Mouse (Mus musculus) limb, embryonic 10.5 days (tissue): Measurements from ENCODE around the gene Smpdl3a. TPM values are rescaled to one million over a fixed set of nuclear protein-coding genes. Genes with fewer than 3 reads are reported as not detected.

Source experiments
- DNase-seq: peaks from one replicate; pipeline ENCODE4 v3.0.0-alpha.2; 2017; ENCODE audit warnings: low spot score
- H3K27ac ChIP-seq: fragments of 300-500 bp; sonication (generic); 2 replicates; pipeline ENCODE4 v1.5.1; 2016; ENCODE audit warnings: mild to moderate bottlenecking
- H3K27me3 ChIP-seq: fragments of 300-500 bp; sonication (generic); 2 replicates; pipeline ENCODE4 v1.6.1; 2016; ENCODE audit warnings: low read depth, mild to moderate bottlenecking; ENCODE audit not compliant: poor library complexity, severe bottlenecking
- H3K36me3 ChIP-seq: fragments of 300-500 bp; sonication (generic); 2 replicates; pipeline ENCODE4 v1.6.1; 2016; ENCODE audit warnings: mild to moderate bottlenecking, moderate library complexity
- H3K4me1 ChIP-seq: fragments of 300-500 bp; sonication (generic); 2 replicates; pipeline ENCODE4 v1.6.1; 2016
- H3K4me3 ChIP-seq: fragments of 300-500 bp; sonication (generic); 2 replicates; pipeline ENCODE4 v1.5.1; 2016; ENCODE audit warnings: mild to moderate bottlenecking, moderate library complexity
- H3K9me3 ChIP-seq: fragments of 300-500 bp; sonication (generic); replicated peaks from 2 replicates; pipeline ENCODE4 v1.6.1; 2016; ENCODE audit warnings: mild to moderate bottlenecking
- WGBS: fragments of 180-500 bp; shearing (Covaris S2); methylation state at CpG from one replicate; pipeline ENCODE4 v1.1.7; 2016; 5-methylcytosine and 5-hydroxymethylcytosine counted together
- polyA plus RNA-seq: library from polyadenylated mRNA; unstranded; fragments of >200 nt; fragmentation: Nextera tagmentation; extraction: Ambion mirVana; gene quantifications from 2 replicates; pipeline ENCODE4 v1.2.1, GENCODE M21; 2016

The Smpdl3a gene
- polyA plus RNA-seq, 1 experiment from 2014 or later, result 5.1 TPM

- Histone ChIP-seq H3K9me3 (no peaks in the 10 kb centered on the region), H3K27me3 (no peaks in the 10 kb centered on the region), H3K4me1 (peaks cover 21% of the 10 kb centered on the region), H3K36me3 (no peaks in the 10 kb centered on the region), H3K27ac (peak overlapping the region; percentile 88), H3K4me3 (peak overlapping the region; percentile 61)
- WGBS, result 2% methylated on average over 44 of the region's 44 CpGs
- DNase-seq, result peak; percentile 57
Measured at GRCm38 (mm10) chr10:57794491-57795461, 641 bp downstream of the Smpdl3a start.

GRCm38 (mm10) chr10:57795542-57795941, 1.4 kb downstream of the Smpdl3a start:
- DNase-seq, result peak; percentile 32
- H3K27me3 ChIP-seq, result no peaks in the 10 kb centered on the region
- no peaks in the 10 kb centered on the region for H3K36me3 ChIP-seq
- H3K27ac ChIP-seq, result no peak overlapping the region
- H3K9me3 ChIP-seq, result no peaks in the 10 kb centered on the region
- 38% methylated on average over 4 of the region's 4 CpGs for WGBS
- peaks cover 21% of the 10 kb centered on the region for H3K4me1 ChIP-seq
- peak overlapping the region; percentile 61 for H3K4me3 ChIP-seq

- DNase-seq, result peak; percentile 33
- no peaks in the 10 kb centered on the region for H3K9me3 ChIP-seq
- no peak overlapping the region for H3K27ac ChIP-seq
- no peaks in the 10 kb centered on the region for H3K27me3 ChIP-seq
- 50% methylated on average over 4 of the region's 4 CpGs for WGBS
- no peaks in the 10 kb centered on the region for H3K36me3 ChIP-seq
- no peak overlapping the region for H3K4me3 ChIP-seq
- H3K4me1 ChIP-seq, result peaks cover 21% of the 10 kb centered on the region
Measured at GRCm38 (mm10) chr10:57796057-57796456, 1.9 kb downstream of the Smpdl3a start.

GRCm38 (mm10) chr10:57799486-57799885, 5.4 kb downstream of the Smpdl3a start:
- Histone ChIP-seq H3K4me3 (no peak overlapping the region), H3K4me1 (peaks cover 16% of the 10 kb centered on the region), H3K9me3 (no peaks in the 10 kb centered on the region), H3K27ac (no peak overlapping the region), H3K27me3 (no peaks in the 10 kb centered on the region), H3K36me3 (no peaks in the 10 kb centered on the region)
- no peak for DNase-seq
- 98% methylated on average over 1 of the region's 1 CpGs for WGBS

GRCm38 (mm10) chr10:57807754-57808153, 13.6 kb downstream of the Smpdl3a start:
- Histone ChIP-seq H3K9me3 (no peaks in the 10 kb centered on the region), H3K36me3 (no peaks in the 10 kb centered on the region), H3K27ac (no peak overlapping the region), H3K27me3 (no peaks in the 10 kb centered on the region), H3K4me3 (no peak overlapping the region), H3K4me1 (no peaks in the 10 kb centered on the region)
- DNase-seq, result no peak
- 92% methylated on average over 6 of the region's 6 CpGs for WGBS

GRCm38 (mm10) chr10:57812161-57812856, 18.2 kb downstream of the Smpdl3a start:
- H3K9me3 ChIP-seq, result no peaks in the 10 kb centered on the region
- H3K4me3 ChIP-seq, result no peak overlapping the region
- H3K27me3 ChIP-seq, result no peaks in the 10 kb centered on the region
- no peak for DNase-seq
- H3K4me1 ChIP-seq, result no peaks in the 10 kb centered on the region
- no peak overlapping the region for H3K27ac ChIP-seq
- no peaks in the 10 kb centered on the region for H3K36me3 ChIP-seq
- WGBS, result 78% methylated on average over 5 of the region's 5 CpGs

- no peaks in the 10 kb centered on the region for H3K27me3 ChIP-seq
- H3K4me1 ChIP-seq, result no peaks in the 10 kb centered on the region
- H3K27ac ChIP-seq, result no peak overlapping the region
- no peaks in the 10 kb centered on the region for H3K9me3 ChIP-seq
- WGBS, result 79% methylated on average over 2 of the region's 2 CpGs
- no peak overlapping the region for H3K4me3 ChIP-seq
- DNase-seq, result no peak
- H3K36me3 ChIP-seq, result no peaks in the 10 kb centered on the region
Measured at GRCm38 (mm10) chr10:57814295-57814694, 20.2 kb downstream of the Smpdl3a start.

- Histone ChIP-seq H3K9me3 (no peaks in the 10 kb centered on the region), H3K36me3 (no peaks in the 10 kb centered on the region), H3K4me3 (no peak overlapping the region), H3K27me3 (no peaks in the 10 kb centered on the region), H3K4me1 (no peaks in the 10 kb centered on the region), H3K27ac (no peak overlapping the region)
- no peak for DNase-seq
- WGBS, result 87% methylated on average over 6 of the region's 6 CpGs
Measured at GRCm38 (mm10) chr10:57815869-57816268, 21.7 kb downstream of the Smpdl3a start.

- DNase-seq, result no peak
- Histone ChIP-seq H3K27me3 (no peaks in the 10 kb centered on the region), H3K27ac (no peak overlapping the region), H3K9me3 (no peaks in the 10 kb centered on the region), H3K36me3 (no peaks in the 10 kb centered on the region), H3K4me3 (no peak overlapping the region), H3K4me1 (no peaks in the 10 kb centered on the region)
- WGBS, result 96% methylated on average over 2 of the region's 2 CpGs
Measured at GRCm38 (mm10) chr10:57819209-57819608, 25.1 kb downstream of the Smpdl3a start.

GRCm38 (mm10) chr10:57822473-57822872, 28.3 kb downstream of the Smpdl3a start:
- no peak overlapping the region for H3K4me3 ChIP-seq
- WGBS, result 52% methylated on average over 3 of the region's 3 CpGs
- H3K9me3 ChIP-seq, result no peaks in the 10 kb centered on the region
- H3K27me3 ChIP-seq, result no peaks in the 10 kb centered on the region
- no peak for DNase-seq
- H3K27ac ChIP-seq, result no peak overlapping the region
- no peaks in the 10 kb centered on the region for H3K36me3 ChIP-seq
- H3K4me1 ChIP-seq, result no peaks in the 10 kb centered on the region

GRCm38 (mm10) chr10:57828649-57829048, 34.5 kb downstream of the Smpdl3a start:
- H3K36me3 ChIP-seq, result no peaks in the 10 kb centered on the region
- WGBS, result 85% methylated on average over 5 of the region's 5 CpGs
- H3K27me3 ChIP-seq, result no peaks in the 10 kb centered on the region
- no peak overlapping the region for H3K4me3 ChIP-seq
- H3K4me1 ChIP-seq, result no peaks in the 10 kb centered on the region
- H3K9me3 ChIP-seq, result no peaks in the 10 kb centered on the region
- DNase-seq, result no peak
- H3K27ac ChIP-seq, result no peak overlapping the region

- H3K4me3 ChIP-seq, result no peak overlapping the region
- H3K36me3 ChIP-seq, result no peaks in the 10 kb centered on the region
- no peak for DNase-seq
- no peak overlapping the region for H3K27ac ChIP-seq
- no peaks in the 10 kb centered on the region for H3K9me3 ChIP-seq
- 88% methylated on average over 3 of the region's 3 CpGs for WGBS
- no peaks in the 10 kb centered on the region for H3K27me3 ChIP-seq
- H3K4me1 ChIP-seq, result no peaks in the 10 kb centered on the region
Measured at GRCm38 (mm10) chr10:57829621-57830020, 35.5 kb downstream of the Smpdl3a start.

GRCm38 (mm10) chr10:57835094-57835493, 41.0 kb downstream of the Smpdl3a start:
- H3K4me1 ChIP-seq, result no peaks in the 10 kb centered on the region
- H3K27me3 ChIP-seq, result no peaks in the 10 kb centered on the region
- no peak overlapping the region for H3K27ac ChIP-seq
- no peak overlapping the region for H3K4me3 ChIP-seq
- no peaks in the 10 kb centered on the region for H3K9me3 ChIP-seq
- 95% methylated on average over 1 of the region's 1 CpGs for WGBS
- no peak for DNase-seq
- no peaks in the 10 kb centered on the region for H3K36me3 ChIP-seq
